Mouse (Mus musculus) stomach, embryonic 14.5 days (tissue): ENCODE data around the gene Mon1a. TPM values are rescaled to one million over a fixed set of nuclear protein-coding genes. Genes with fewer than 3 reads are reported as not detected.
A peak's percentile ranks its signal among the peaks of the same experiment; 100 is the strongest.

ENCODE experiments used
- ATAC-seq: fragments of 200-750 bp; cut with Nextera tagmentation; 2 replicates; pipeline ENCODE4 v1.8.0; 2017; ENCODE audit warnings: low read depth, moderate TSS enrichment; ENCODE audit not compliant: insufficient number of reproducible peaks, insufficient read depth, low FRiP score
- H3K27ac ChIP-seq: fragments of 300-500 bp; sonication (generic); 2 replicates; pipeline ENCODE4 v1.5.1; 2014; ENCODE audit warnings: mild to moderate bottlenecking, low read length, moderate library complexity, mixed read lengths
- H3K27me3 ChIP-seq: fragments of 300-500 bp; sonication (generic); 2 replicates; pipeline ENCODE4 v1.6.1; 2014; ENCODE audit warnings: low read length, control low read depth, mixed read lengths; ENCODE audit not compliant: control insufficient read depth, insufficient read depth
- H3K36me3 ChIP-seq: fragments of 300-500 bp; sonication (generic); 2 replicates; pipeline ENCODE4 v1.6.1; 2014; ENCODE audit warnings: mild to moderate bottlenecking, control low read depth, low read length, moderate library complexity, mixed read lengths; ENCODE audit not compliant: control insufficient read depth, insufficient read depth
- H3K4me1 ChIP-seq: fragments of 300-500 bp; sonication (generic); 2 replicates; pipeline ENCODE4 v1.6.1; 2014; ENCODE audit warnings: low read length, control low read depth, mixed read lengths; ENCODE audit not compliant: control insufficient read depth, insufficient read depth
- H3K4me2 ChIP-seq: fragments of 300-500 bp; sonication (generic); replicated peaks from 2 replicates; pipeline ENCODE4 v1.6.1; 2014; ENCODE audit warnings: low read depth, low read length, control low read depth
- H3K4me3 ChIP-seq: fragments of 300-500 bp; sonication (generic); 2 replicates; pipeline ENCODE4 v1.5.1; 2014; ENCODE audit warnings: low read depth, low read length, control low read depth
- H3K9ac ChIP-seq: fragments of 300-500 bp; sonication (generic); replicated peaks from 2 replicates; pipeline ENCODE4 v1.6.1; 2014; ENCODE audit warnings: low read depth, mild to moderate bottlenecking, control low read depth, low read length, moderate library complexity, mixed read lengths
- H3K9me3 ChIP-seq: fragments of 300-500 bp; sonication (generic); 2 replicates; pipeline ENCODE4 v1.6.1; 2016; ENCODE audit warnings: low read depth, low read length, control low read depth; ENCODE audit not compliant: control insufficient read depth
- WGBS: fragments of 180-500 bp; shearing (Covaris S2); extraction: QIAGEN DNeasy Blood & Tissue Kit; methylation state at CpG from one replicate; pipeline ENCODE4 v1.1.7; 2014; 5-methylcytosine and 5-hydroxymethylcytosine counted together
- polyA plus RNA-seq: library from polyadenylated mRNA; unstranded; fragments of >200 nt; fragmentation: Nextera tagmentation; extraction: Ambion mirVana; gene quantifications from 2 replicates; pipeline ENCODE4 v1.2.1, GENCODE M21; 2014

The Mon1a gene
- polyA plus RNA-seq, 1 experiment from 2014 or later: 20.7 TPM

DNA sequence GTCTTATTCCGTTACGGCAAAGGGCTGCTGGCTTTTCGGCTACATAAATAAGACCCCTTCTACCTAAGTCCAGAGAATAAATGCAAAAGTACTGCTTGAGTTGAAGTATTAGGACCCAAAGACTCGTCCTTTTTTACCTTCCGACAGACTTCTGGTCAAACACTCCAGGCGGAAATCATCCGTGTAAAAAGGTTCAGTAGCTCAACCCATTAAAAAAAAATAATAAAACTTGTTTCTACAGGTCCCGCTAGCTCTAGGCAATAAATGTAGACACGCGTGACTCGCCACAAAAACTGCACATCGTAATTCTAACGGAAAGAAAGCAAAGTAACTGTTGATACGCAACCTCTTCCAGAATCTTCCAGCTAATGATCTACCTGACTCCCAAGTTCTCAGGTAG lies 14.8 kb upstream of the Mon1a start, which contains the start of gene Rbm6:
Rbm6 (minus strand) TSS at position 101 of the 400 bp plus-strand sequence.
- Histone ChIP-seq H3K9me3 (no peaks in the 10 kb centered on the region), H3K27ac (peak within 1 kb of the TSS; percentile 86), H3K4me3 (peak within 1 kb of the TSS; percentile 87), H3K9ac (peak within 1 kb of the TSS; percentile 83), H3K36me3 (0 out of 2 replicates have a peak, but pooled peaks cover 2% of the 10 kb centered on the region), H3K4me2 (peak within 1 kb of the TSS; percentile 52), H3K4me1 (peaks cover 5% of the 10 kb centered on the region; the same call in 1 of the 2 replicates), H3K27me3 (no peaks in the 10 kb centered on the region)
- 9% methylated on average over 14 of the region's 14 CpGs for WGBS
- ATAC-seq: no peak

GRCm38 (mm10) chr9:107880411-107880810 lies 7.5 kb upstream of the Mon1a start:
- Histone ChIP-seq H3K4me3 (no peak overlapping the region), H3K4me1 (no peaks in the 10 kb centered on the region), H3K9me3 (no peaks in the 10 kb centered on the region), H3K27ac (no peak overlapping the region), H3K27me3 (no peaks in the 10 kb centered on the region), H3K4me2 (no peak overlapping the region), H3K9ac (no peak overlapping the region), H3K36me3 (no peaks in the 10 kb centered on the region)
- ATAC-seq: no peak
- 73% methylated on average over 4 of the region's 4 CpGs for WGBS

DNA sequence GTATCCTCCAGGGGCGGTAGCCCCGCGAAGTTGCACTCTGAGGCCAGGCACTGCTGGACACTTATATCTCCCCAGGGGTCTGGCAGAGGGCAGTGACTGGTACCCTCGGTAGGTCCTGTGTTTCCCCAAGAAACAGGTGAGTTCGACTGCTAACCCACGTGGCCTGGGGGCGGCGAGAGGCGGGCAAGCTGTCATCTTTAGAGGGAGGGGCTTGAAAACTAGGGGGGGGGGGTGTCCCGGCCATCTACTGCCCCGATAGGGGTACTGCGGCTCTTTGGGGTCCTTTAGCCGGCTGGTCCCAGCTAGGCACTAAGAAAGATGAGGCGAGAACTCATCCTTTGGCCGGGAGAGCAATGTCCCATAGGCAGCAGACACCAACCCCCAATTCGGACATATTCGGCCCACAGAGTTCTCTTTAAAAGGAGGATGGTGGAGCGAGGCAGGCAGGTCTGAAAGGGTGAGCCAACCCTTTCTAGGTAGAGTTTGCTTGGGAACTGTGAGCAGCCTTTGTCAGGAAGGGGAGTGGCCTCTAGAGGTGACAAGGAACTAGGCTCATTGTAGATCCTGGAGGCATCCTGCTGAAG lies 408 bp downstream of the Mon1a start:
- Histone ChIP-seq H3K9me3 (no peaks in the 10 kb centered on the region), H3K27ac (peak overlapping the region; percentile 56; the same call in 1 of the 2 replicates), H3K9ac (peak overlapping the region; percentile 57), H3K27me3 (no peaks in the 10 kb centered on the region), H3K4me3 (peak overlapping the region; percentile 76), H3K4me1 (no peaks in the 10 kb centered on the region), H3K4me2 (peak overlapping the region; percentile 74), H3K36me3 (no peaks in the 10 kb centered on the region)
- peak; percentile 71 for ATAC-seq
- WGBS: 1% methylated on average over 18 of the region's 18 CpGs

DNA sequence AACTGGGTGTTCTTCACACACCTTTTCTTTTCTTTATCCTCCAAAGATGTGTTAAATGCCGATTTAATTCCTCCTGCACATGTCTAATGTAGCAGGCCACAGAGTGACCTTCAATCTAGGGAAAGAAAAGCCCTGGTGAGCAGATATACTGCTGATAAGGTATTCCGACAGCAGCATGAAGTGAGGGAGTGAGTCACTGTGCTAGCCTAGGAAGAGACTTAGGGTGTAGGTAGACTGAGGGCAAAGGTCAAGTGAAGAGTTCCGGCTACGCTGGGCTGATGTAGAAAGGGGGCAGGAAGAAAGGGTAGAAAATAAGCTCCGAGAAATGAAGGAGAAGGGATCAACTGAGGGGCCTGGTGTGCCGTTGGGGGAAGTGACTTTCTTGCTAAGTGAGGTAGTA lies 2.3 kb downstream of the Mon1a start:
- 69% methylated on average over 6 of the region's 6 CpGs for WGBS
- no peaks in the 10 kb centered on the region for H3K27me3 ChIP-seq
- H3K9me3 ChIP-seq: no peaks in the 10 kb centered on the region
- H3K4me2 ChIP-seq: no peak overlapping the region
- H3K36me3 ChIP-seq: no peaks in the 10 kb centered on the region
- H3K4me1 ChIP-seq: no peaks in the 10 kb centered on the region
- H3K9ac ChIP-seq: no peak overlapping the region
- H3K27ac ChIP-seq: peak overlapping the region; percentile 63; the same call in 1 of the 2 replicates
- no peak for ATAC-seq
- H3K4me3 ChIP-seq: no peak overlapping the region

- H3K27ac ChIP-seq: no peak overlapping the region
- no peak for ATAC-seq
- H3K9me3 ChIP-seq: no peaks in the 10 kb centered on the region
- no peaks in the 10 kb centered on the region for H3K36me3 ChIP-seq
- H3K4me1 ChIP-seq: no peaks in the 10 kb centered on the region
- H3K4me3 ChIP-seq: no peak overlapping the region
- WGBS: 97% methylated on average over 1 of the region's 1 CpGs
- H3K27me3 ChIP-seq: no peaks in the 10 kb centered on the region
- no peak overlapping the region for H3K9ac ChIP-seq
- H3K4me2 ChIP-seq: no peak overlapping the region
These were observed 3.1 kb downstream of the Mon1a start for GRCm38 (mm10) chr9:107891023-107891422.

- Histone ChIP-seq H3K4me1 (peaks cover 5% of the 10 kb centered on the region; the same call in 1 of the 2 replicates), H3K4me2 (no peak overlapping the region), H3K4me3 (no peak overlapping the region), H3K9ac (no peak overlapping the region), H3K27me3 (0 out of 2 replicates have a peak, but pooled peaks cover 5% of the 10 kb centered on the region), H3K27ac (no peak overlapping the region), H3K36me3 (peaks cover 3% of the 10 kb centered on the region; the same call in 1 of the 2 replicates), H3K9me3 (no peaks in the 10 kb centered on the region)
- WGBS: 87% methylated on average over 10 of the region's 10 CpGs
- no peak for ATAC-seq
These were observed 10.6 kb downstream of the Mon1a start for GRCm38 (mm10) chr9:107898563-107898962.

GRCm38 (mm10) chr9:107899855-107900254 lies 11.9 kb downstream of the Mon1a start:
- H3K36me3 ChIP-seq: peaks cover 3% of the 10 kb centered on the region; the same call in 1 of the 2 replicates
- WGBS: 73% methylated on average over 12 of the region's 12 CpGs

DNA sequence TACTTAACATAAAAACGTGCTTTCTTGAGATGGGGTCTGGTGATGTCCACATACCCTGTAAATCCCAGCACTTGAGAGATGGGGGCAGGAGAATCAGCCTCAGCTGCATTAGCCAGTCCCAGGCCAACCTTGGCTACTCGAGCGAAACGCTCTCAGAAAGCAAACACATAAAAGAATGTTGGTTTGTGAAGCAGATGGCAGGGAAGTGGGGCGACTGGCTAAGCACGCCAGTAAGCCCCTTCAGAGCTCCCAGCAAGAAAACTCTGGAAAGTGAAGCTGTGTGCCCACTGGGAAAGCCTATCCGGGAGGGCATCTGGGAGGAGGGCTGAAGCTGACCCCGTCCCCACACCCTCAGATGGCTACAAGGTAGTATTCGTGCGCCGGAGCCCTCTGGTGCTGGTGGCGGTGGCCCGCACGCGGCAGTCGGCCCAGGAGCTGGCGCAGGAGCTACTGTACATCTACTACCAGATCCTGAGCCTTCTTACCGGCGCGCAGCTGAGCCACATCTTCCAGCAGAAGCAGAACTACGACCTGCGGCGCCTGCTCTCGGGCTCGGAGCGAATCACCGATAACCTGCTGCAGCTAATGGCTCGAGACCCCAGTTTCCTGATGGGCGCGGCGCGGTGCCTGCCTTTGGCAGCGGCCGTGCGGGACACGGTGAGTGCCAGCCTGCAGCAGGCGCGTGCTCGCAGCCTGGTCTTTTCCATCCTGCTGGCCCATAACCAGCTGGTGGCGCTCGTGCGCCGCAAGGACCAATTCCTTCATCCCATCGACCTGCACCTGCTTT lies 13.1 kb downstream of the Mon1a start:
- Histone ChIP-seq H3K9me3 (no peaks in the 10 kb centered on the region), H3K9ac (0 out of 2 replicates have a peak overlapping the region, but pooled peaks have one; percentile 18), H3K36me3 (peaks cover 3% of the 10 kb centered on the region; the same call in 1 of the 2 replicates), H3K27ac (no peak overlapping the region), H3K4me3 (peak overlapping the region; percentile 20), H3K4me1 (peaks cover 13% of the 10 kb centered on the region; the same call in 1 of the 2 replicates), H3K27me3 (0 out of 2 replicates have a peak, but pooled peaks cover 5% of the 10 kb centered on the region), H3K4me2 (peak overlapping the region; percentile 38)
- WGBS: 10% methylated on average over 44 of the region's 44 CpGs
- peak; percentile 50; the same call in 1 of the 2 replicates for ATAC-seq

More at GRCm38 (mm10) chr9:107899855-107900254, 11.9 kb downstream of the Mon1a start:
- no peaks in the 10 kb centered on the region for H3K9me3 ChIP-seq
- H3K4me2 ChIP-seq: no peak overlapping the region
- H3K9ac ChIP-seq: no peak overlapping the region
- H3K4me1 ChIP-seq: peaks cover 5% of the 10 kb centered on the region; the same call in 1 of the 2 replicates
- H3K4me3 ChIP-seq: no peak overlapping the region
- no peak for ATAC-seq
- no peak overlapping the region for H3K27ac ChIP-seq
- H3K27me3 ChIP-seq: 0 out of 2 replicates have a peak, but pooled peaks cover 5% of the 10 kb centered on the region
